Comparison of ENCODE assay signal across 10 mouse cellular contexts in the genomic region with DNA sequence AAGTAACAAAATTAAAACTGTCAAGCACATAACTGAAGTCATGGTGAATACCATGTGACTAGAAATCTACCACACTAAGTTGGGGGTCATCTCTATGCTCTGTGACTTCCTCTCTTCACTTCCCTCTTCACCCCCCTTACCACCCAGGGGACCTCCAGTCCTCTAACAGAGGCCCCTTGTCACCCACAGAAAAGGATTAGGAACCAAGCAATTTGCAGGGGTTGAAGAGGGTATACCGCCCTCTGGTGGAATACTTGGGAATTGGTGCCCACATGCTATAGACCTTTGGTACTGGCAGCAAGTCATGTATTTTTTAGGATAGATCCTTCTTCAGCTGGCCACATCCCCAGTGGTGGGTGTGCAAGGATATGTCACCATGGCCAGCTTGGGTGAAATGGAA. TPM values are rescaled to one million over a fixed set of nuclear protein-coding genes. Genes with fewer than 3 reads are reported as not detected.
DNase-seq lines count a peak whose midpoint lies in the region; ATAC-seq and TF ChIP-seq lines count a peak whose summit lies in the region.
"Had no signal": no experiment of that assay in that cellular context is flagged by ENCODE, and none has a peak within 500 bp of the region (broad histone marks: within the 10 kb centered on the region; RNA-seq: fewer than 3 reads in every experiment).

No protein-coding gene starts in this region.

- H3K4me2 ChIP-seq in midbrain, embryonic 16.5 days (ENCODE audit: low read length) = no peak overlapping the region
- H3K4me2 ChIP-seq in forebrain, postnatal 0 days (ENCODE audit: low read depth) = no peak overlapping the region
- H3K4me2 ChIP-seq: embryonic facial prominence, embryonic 13.5 days; stomach, embryonic 15.5 days had no signal

- H3K4me1 ChIP-seq in midbrain, embryonic 10.5 days = peaks cover 24% of the 10 kb centered on the region
- H3K4me1 ChIP-seq in midbrain, embryonic 16.5 days (ENCODE audit: control insufficient read depth, insufficient read depth, low read length) = no peaks in the 10 kb centered on the region
- H3K4me1 ChIP-seq in forebrain, postnatal 0 days (ENCODE audit: insufficient read depth) = no peaks in the 10 kb centered on the region
- H3K4me1 ChIP-seq: embryonic facial prominence, embryonic 13.5 days; stomach, embryonic 15.5 days had no signal

- no peaks in the 10 kb centered on the region for H3K27me3 ChIP-seq in midbrain, embryonic 10.5 days (ENCODE audit: low read depth, poor library complexity, severe bottlenecking)
- no peaks in the 10 kb centered on the region for H3K27me3 ChIP-seq in midbrain, embryonic 16.5 days (ENCODE audit: control insufficient read depth, insufficient read depth, low read depth, low read length)
- no peaks in the 10 kb centered on the region for H3K27me3 ChIP-seq in forebrain, postnatal 0 days (ENCODE audit: insufficient read depth, low read length)
- H3K27me3 ChIP-seq: embryonic facial prominence, embryonic 13.5 days; stomach, embryonic 15.5 days had no signal

- TF ChIP-seq CTCF in forebrain, postnatal 0 days (IDR thresholded peaks at IDR 0.05; ENCODE audit: low read depth) = peak; percentile 84

- no peaks in the 10 kb centered on the region for H3K9me3 ChIP-seq in midbrain, embryonic 10.5 days (replicated peaks)
- H3K9me3 ChIP-seq in midbrain, embryonic 16.5 days (replicated peaks; ENCODE audit: control insufficient read depth, low read length, poor library complexity, severe bottlenecking) = no peaks in the 10 kb centered on the region
- no peaks in the 10 kb centered on the region for H3K9me3 ChIP-seq in forebrain, postnatal 0 days (ENCODE audit: low read length)
- H3K9me3 ChIP-seq: embryonic facial prominence, embryonic 13.5 days; stomach, embryonic 15.5 days had no signal

- DNase-seq in midbrain, embryonic 10.5 days (ENCODE audit: low spot score) = peak; percentile 68
- peak; percentile 59 for DNase-seq in c-Kit-positive CD71-positive TER-119-positive erythroid progenitor cells, embryonic 14.5 days (ENCODE audit: low spot score)
- DNase-seq in forebrain, postnatal 0 days = peak; percentile 66
- peak; percentile 92 for DNase-seq in induced T-regulatory cell, adult 2 months (ENCODE audit: low read depth)
- DNase-seq in left cerebral cortex, postnatal 4 days = peak; percentile 64
- peak; percentile 49 to 78 for DNase-seq in monocyte, adult 2 months (ENCODE audit: low read depth in 1 of 2, low spot score in 2 of 2)
- peak; percentile 75 to 88 for DNase-seq in spleen, postnatal 4 days (ENCODE audit: low spot score in 2 of 2)

- H3K27ac ChIP-seq in midbrain, embryonic 10.5 days (replicated peaks) = no peak overlapping the region
- H3K27ac ChIP-seq in midbrain, embryonic 16.5 days (ENCODE audit: low read length) = no peak overlapping the region
- no peak overlapping the region for H3K27ac ChIP-seq in forebrain, postnatal 0 days (ENCODE audit: low read depth, low read length)
- H3K27ac ChIP-seq: embryonic facial prominence, embryonic 13.5 days; stomach, embryonic 15.5 days had no signal

- WGBS in midbrain, embryonic 10.5 days = 2% methylated on average over 1 of the region's 1 CpGs
- 10% methylated on average over 1 of the region's 1 CpGs for WGBS in midbrain, embryonic 16.5 days
- 4% methylated on average over 1 of the region's 1 CpGs for WGBS in forebrain, postnatal 0 days

- H3K9ac ChIP-seq in midbrain, embryonic 16.5 days (ENCODE audit: low read depth, low read length) = no peak overlapping the region
- H3K9ac ChIP-seq in forebrain, postnatal 0 days = no peak overlapping the region
- H3K9ac ChIP-seq: embryonic facial prominence, embryonic 13.5 days; stomach, embryonic 15.5 days had no signal

- intact Hi-C loops in left cerebral cortex, postnatal 4 days (cut with DNase I) = no loop called here

- H3K36me3 ChIP-seq in midbrain, embryonic 10.5 days = no peaks in the 10 kb centered on the region
- H3K36me3 ChIP-seq in midbrain, embryonic 16.5 days (ENCODE audit: control insufficient read depth, insufficient read depth, low read length) = no peaks in the 10 kb centered on the region
- H3K36me3 ChIP-seq in forebrain, postnatal 0 days (ENCODE audit: insufficient read depth) = no peaks in the 10 kb centered on the region
- H3K36me3 ChIP-seq: embryonic facial prominence, embryonic 13.5 days; stomach, embryonic 15.5 days had no signal

- H3K4me3 ChIP-seq in midbrain, embryonic 10.5 days = no peak overlapping the region
- H3K4me3 ChIP-seq in midbrain, embryonic 16.5 days (ENCODE audit: low read depth, low read length) = no peak overlapping the region
- no peak overlapping the region for H3K4me3 ChIP-seq in forebrain, postnatal 0 days (ENCODE audit: low read depth, low read length)
- H3K4me3 ChIP-seq: embryonic facial prominence, embryonic 13.5 days; stomach, embryonic 15.5 days had no signal

- ATAC-seq in midbrain, embryonic 16.5 days = no peak
- peak; percentile 43 for ATAC-seq in forebrain, postnatal 0 days

RNA-seq across cellular contexts. Expression of a gene that starts 14.6 kb away (rescaled TPM):
- polyA plus RNA-seq in midbrain, embryonic 10.5 days (2016; fragmentation: Nextera tagmentation; extraction: Ambion mirVana) = 94.6 and 109 TPM in 2 replicates
- 49.1 and 53.2 TPM in 2 replicates for polyA plus RNA-seq in midbrain, embryonic 16.5 days (2015; fragmentation: Nextera tagmentation; extraction: Ambion mirVana)
- total RNA-seq in forebrain, postnatal 0 days (2014; rRNA removed) = 21.3 and 50.8 TPM in 2 replicates
- polyA plus RNA-seq in forebrain, postnatal 0 days (2015; fragmentation: Nextera tagmentation; extraction: Ambion mirVana) = 48.7 and 52.1 TPM in 2 replicates
- 10 to 100 TPM; 12.5 to 14.0 TPM for total RNA-seq in left cerebral cortex, postnatal 4 days (2021)

RNA-seq across cellular contexts. Expression of a gene that starts 22.1 kb away (rescaled TPM):
- 59.2 and 59.5 TPM in 2 replicates for polyA plus RNA-seq in midbrain, embryonic 10.5 days (2016; fragmentation: Nextera tagmentation; extraction: Ambion mirVana)
- 62.6 and 65.3 TPM in 2 replicates for polyA plus RNA-seq in midbrain, embryonic 16.5 days (2015; fragmentation: Nextera tagmentation; extraction: Ambion mirVana)
- 29.5 and 35.7 TPM in 2 replicates for total RNA-seq in forebrain, postnatal 0 days (2014; rRNA removed)
- 56.0 and 59.1 TPM in 2 replicates for polyA plus RNA-seq in forebrain, postnatal 0 days (2015; fragmentation: Nextera tagmentation; extraction: Ambion mirVana)
- total RNA-seq in left cerebral cortex, postnatal 4 days (2021) = 10 to 100 TPM; 36.6 to 41.8 TPM
